Mouse (Mus musculus): Measurements from ENCODE around the gene Odf3. TPM values are rescaled to one million over a fixed set of nuclear protein-coding genes. Genes with fewer than 3 reads are reported as not detected.

The Odf3 gene
- polyA plus RNA-seq (2015; fragmentation: Nextera tagmentation; extraction: Ambion mirVana), result 0.14 TPM in 1 of 2 replicates, not detected in the other

GRCm38 (mm10) chr7:140847755-140848580 is at the start of gene Odf3:
TSS of gene Odf3 (plus strand) at chr7:140847805.

GRCm38 (mm10) chr7:140821653-140822329 is 25.8 kb upstream of the Odf3 start, which contains the start of gene Zfp941:
TSS of gene Zfp941 (minus strand) at chr7:140822178.

DNA sequence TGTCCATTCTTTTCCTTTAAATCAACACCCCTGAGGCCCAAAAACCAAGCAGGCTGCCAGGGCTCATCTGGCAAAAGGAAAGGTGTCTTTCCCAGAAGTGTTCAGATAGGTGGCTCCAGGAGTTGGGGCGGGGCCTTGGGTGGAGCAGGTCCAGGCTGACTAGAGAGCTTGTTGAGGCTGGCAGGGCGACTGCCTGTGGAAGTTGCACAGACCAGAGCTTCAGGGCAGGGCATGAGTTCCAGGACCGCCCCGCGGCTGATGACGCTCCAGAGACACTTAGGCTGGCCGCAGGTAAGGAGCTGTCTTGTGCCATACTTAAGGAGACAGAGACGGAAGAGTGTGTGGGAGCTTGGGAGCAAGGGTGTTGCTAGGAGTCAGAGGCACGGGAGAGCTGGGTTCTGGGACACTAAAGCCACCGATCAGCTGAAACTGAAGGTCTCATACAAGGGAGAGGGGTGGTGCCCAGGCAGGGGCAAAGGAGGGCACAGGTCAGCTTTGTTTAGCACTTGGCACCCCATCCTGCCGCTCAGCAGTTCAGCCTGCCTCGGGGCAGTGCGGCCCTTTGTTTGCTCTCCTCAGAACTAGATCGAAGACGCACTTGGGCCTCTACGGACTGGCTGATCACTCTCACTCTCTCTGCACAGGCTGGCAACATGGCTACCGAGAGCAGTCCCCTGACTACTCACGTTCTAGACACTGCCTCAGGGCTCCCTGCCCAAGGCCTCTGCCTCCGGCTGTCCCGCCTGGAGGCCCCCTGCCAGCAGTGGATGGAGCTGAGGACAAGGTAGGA is 12.4 kb upstream of the Odf3 start, which contains the start of gene Urah:
Gene Urah (plus strand): TSS at position 51 of the 790 bp plus-strand sequence.

GRCm38 (mm10) chr7:140844905-140845665 is 2.5 kb upstream of the Odf3 start, which contains the start of gene Scgb1c1:
TSS of gene Scgb1c1 (plus strand) at chr7:140845547.

DNA sequence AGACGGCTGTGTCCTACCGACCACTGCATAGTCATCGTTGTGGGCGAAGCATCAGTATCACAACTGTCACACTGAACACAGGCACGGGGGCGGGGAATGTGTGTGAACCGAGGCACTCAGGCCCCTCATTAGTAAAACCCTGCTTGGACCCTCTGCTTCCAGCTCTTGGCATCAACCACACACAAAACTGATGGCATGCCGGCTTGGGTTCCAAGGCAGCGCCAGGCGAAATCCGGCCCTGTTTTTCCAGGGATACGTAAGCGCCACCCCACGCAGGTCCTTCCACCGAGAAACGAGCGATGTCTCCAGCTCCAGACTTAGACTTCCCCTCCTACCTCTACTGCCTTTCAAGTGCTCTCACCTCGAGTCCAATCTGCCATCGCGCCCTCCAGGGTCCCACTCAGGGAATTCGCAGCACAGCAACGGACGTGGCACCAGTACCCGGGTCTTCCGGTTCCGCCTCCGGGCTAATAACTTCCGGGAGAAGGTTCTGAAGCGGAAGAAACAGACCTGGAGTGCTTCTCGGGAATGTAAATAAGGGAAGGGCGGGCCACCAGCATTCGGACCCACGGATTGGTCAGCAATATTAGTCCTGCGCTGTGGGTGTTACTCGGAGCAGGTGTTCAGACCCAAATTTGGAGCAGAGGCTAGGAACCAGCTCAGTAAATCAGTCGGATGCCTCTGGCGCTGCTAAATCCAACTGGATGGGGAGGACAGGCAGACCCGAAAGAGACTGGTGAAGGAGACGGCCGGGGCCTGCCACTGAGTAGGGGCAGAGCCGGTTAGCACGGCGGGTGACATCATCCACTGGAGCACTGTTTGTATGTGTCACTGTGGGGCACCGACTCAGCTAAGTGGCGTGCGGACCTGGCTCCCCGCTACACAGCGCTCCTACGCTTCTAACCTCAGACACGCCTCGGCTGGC is 8.5 kb downstream of the Odf3 start, which contains the start of gene Gm45785:
Gene Gm45785 (minus strand): TSS at position 472 of the 925 bp plus-strand sequence.

DNA sequence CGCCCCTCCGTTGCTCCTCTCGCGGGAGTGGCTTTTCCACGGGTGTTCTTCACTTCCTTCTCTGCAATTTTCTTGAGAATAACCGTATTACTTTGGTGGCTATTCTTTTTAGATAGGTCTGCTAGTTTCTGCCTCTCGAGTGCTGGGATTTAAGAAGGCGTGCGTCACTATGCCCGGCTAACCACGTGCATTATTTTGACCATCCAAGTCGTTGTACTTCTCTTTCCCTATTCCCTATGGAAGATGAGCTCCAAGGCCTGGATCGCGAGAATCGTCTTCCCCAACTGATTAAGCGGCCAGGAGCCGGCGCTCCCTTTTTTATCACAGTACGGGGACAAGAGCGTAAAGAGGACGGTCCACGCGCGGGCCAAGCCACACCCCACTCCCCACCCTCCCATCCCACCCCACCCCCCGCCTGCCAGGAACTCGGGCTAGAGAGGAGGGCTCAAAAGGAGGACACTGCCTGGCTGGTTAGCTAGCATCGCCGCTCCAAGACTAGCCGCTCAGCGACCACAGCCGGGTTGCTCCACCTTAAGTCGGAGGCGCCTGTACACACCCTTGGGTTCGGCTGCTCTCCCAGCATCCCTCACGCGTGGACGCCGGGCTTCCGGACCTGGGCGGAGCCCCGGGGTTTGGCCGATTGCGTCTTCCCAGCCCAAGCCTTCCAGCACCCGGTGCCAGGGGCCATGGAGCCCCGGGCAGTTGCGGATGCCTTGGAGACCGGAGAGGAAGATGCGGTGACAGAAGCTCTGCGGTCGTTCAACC is 9.4 kb downstream of the Odf3 start, which contains the start of gene Ric8a:
Gene Ric8a (plus strand): TSS at position 173 of the 765 bp plus-strand sequence.

GRCm38 (mm10) chr7:140857550-140858505 is 10.2 kb downstream of the Odf3 start, which contains the start of gene Bet1l:
TSS of gene Bet1l (minus strand) at chr7:140857577.

DNA sequence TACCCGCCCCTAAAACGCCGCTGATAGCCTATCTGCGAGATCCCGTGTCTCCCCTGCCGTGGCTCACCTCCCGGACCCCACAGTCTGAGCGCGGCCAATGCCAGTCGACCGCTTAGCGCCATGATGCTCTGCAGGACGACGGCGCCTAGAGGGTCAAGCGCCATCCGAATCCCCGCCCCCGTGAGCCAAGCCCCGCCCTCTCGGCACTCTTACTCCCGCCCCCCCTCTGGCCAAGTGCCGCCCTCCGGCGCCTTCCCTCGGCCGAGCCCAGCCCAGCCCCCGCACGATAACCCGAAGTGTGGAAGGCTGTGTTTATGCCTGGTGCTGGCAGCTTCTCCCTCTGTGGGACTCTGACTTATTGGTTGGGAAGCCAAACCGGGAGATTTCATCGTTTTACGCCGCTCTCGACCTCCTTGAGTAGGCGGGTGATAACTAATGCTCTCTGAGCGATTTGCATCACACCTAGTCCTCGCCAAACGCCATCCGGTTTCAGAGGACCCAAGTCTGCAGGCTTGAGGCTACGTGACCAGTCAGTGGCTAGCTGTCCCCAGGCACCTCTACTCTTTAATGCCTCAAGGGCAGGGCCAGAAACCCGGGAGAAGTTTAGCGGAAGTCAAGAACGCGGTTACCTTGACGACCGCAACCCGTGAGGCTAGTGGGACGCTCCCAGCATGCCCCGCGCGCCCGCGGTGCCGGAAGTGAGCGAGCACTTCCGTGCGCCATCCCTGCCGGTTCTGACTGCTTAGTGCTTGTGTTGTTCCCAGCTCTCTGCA is 34.3 kb downstream of the Odf3 start, which contains the start of the genes Psmd13 and Sirt3:
Gene Psmd13 (plus strand): TSS at position 273 of the 773 bp plus-strand sequence.
Gene Sirt3 (minus strand): TSS at position 614 of the 773 bp plus-strand sequence.

GRCm38 (mm10) chr7:140900220-140900619 is 52.6 kb downstream of the Odf3 start, which contains the start of gene Cox8b:
TSS of gene Cox8b (minus strand) at chr7:140900446.

Other genes with a start within 250 kb of the Odf3 start
- gene Olfr46, start 246.5 kb upstream of the Odf3 start, polyA plus RNA-seq (2015; fragmentation: Nextera tagmentation; extraction: Ambion mirVana), result not detected in 2 replicates
- not detected in 2 replicates for gene Olfr61, start 218.8 kb upstream of the Odf3 start, polyA plus RNA-seq (2015; fragmentation: Nextera tagmentation; extraction: Ambion mirVana)
- not detected in 2 replicates for gene Olfr53, start 201.4 kb upstream of the Odf3 start, polyA plus RNA-seq (2015; fragmentation: Nextera tagmentation; extraction: Ambion mirVana)
- not detected in 2 replicates for gene Olfr539, start 187.9 kb upstream of the Odf3 start, polyA plus RNA-seq (2015; fragmentation: Nextera tagmentation; extraction: Ambion mirVana)
- not detected in 2 replicates for gene Olfr45, start 165.9 kb upstream of the Odf3 start, polyA plus RNA-seq (2015; fragmentation: Nextera tagmentation; extraction: Ambion mirVana)
- not detected in 2 replicates for gene Olfr541, start 150.5 kb upstream of the Odf3 start, polyA plus RNA-seq (2015; fragmentation: Nextera tagmentation; extraction: Ambion mirVana)
- 0.25 and 0.75 TPM in 2 replicates for gene Cyp2e1, start 84.1 kb upstream of the Odf3 start, polyA plus RNA-seq (2015; fragmentation: Nextera tagmentation; extraction: Ambion mirVana)
- 0.19 and 0.25 TPM in 2 replicates for gene Syce1, start 60.0 kb upstream of the Odf3 start, polyA plus RNA-seq (2015; fragmentation: Nextera tagmentation; extraction: Ambion mirVana)
- 0.55 and 0.98 TPM in 2 replicates for gene Zfp941, start 25.6 kb upstream of the Odf3 start, polyA plus RNA-seq (2015; fragmentation: Nextera tagmentation; extraction: Ambion mirVana)
- gene Urah, start 12.8 kb upstream of the Odf3 start, polyA plus RNA-seq (2015; fragmentation: Nextera tagmentation; extraction: Ambion mirVana), result 9.5 and 11.1 TPM in 2 replicates
- gene Scgb1c1, start 2.3 kb upstream of the Odf3 start, polyA plus RNA-seq (2015; fragmentation: Nextera tagmentation; extraction: Ambion mirVana), result not detected in 2 replicates
- gene Gm45785, start 8.5 kb downstream of the Odf3 start, polyA plus RNA-seq (2015; fragmentation: Nextera tagmentation; extraction: Ambion mirVana), result not detected in 2 replicates
- gene Ric8a, start 9.2 kb downstream of the Odf3 start, polyA plus RNA-seq (2015; fragmentation: Nextera tagmentation; extraction: Ambion mirVana), result 50.8 and 53.1 TPM in 2 replicates
- 39.9 and 50.6 TPM in 2 replicates for gene Bet1l, start 9.8 kb downstream of the Odf3 start, polyA plus RNA-seq (2015; fragmentation: Nextera tagmentation; extraction: Ambion mirVana)
- gene Psmd13, start 34.2 kb downstream of the Odf3 start, polyA plus RNA-seq (2015; fragmentation: Nextera tagmentation; extraction: Ambion mirVana), result 160 and 172 TPM in 2 replicates
- 16.6 and 18.1 TPM in 2 replicates for gene Sirt3, start 34.5 kb downstream of the Odf3 start, polyA plus RNA-seq (2015; fragmentation: Nextera tagmentation; extraction: Ambion mirVana)
- gene Cox8b, start 52.6 kb downstream of the Odf3 start, polyA plus RNA-seq (2015; fragmentation: Nextera tagmentation; extraction: Ambion mirVana), result 0.43 and 0.74 TPM in 2 replicates
- gene Nlrp6, start 73.1 kb downstream of the Odf3 start, polyA plus RNA-seq (2015; fragmentation: Nextera tagmentation; extraction: Ambion mirVana), result 0.08 and 0.22 TPM in 2 replicates
- gene Pgghg, start 93.6 kb downstream of the Odf3 start, polyA plus RNA-seq (2015; fragmentation: Nextera tagmentation; extraction: Ambion mirVana), result 17.1 and 17.4 TPM in 2 replicates
- 1.1 and 1.4 TPM in 2 replicates for gene Ifitm5, start 102.5 kb downstream of the Odf3 start, polyA plus RNA-seq (2015; fragmentation: Nextera tagmentation; extraction: Ambion mirVana)
- 0.60 and 0.79 TPM in 2 replicates for gene Gm45717, start 108.1 kb downstream of the Odf3 start, polyA plus RNA-seq (2015; fragmentation: Nextera tagmentation; extraction: Ambion mirVana)
- 1,342 and 1,631 TPM in 2 replicates for gene Ifitm2, start 108.2 kb downstream of the Odf3 start, polyA plus RNA-seq (2015; fragmentation: Nextera tagmentation; extraction: Ambion mirVana)
- gene Ifitm1, start 119.4 kb downstream of the Odf3 start, polyA plus RNA-seq (2015; fragmentation: Nextera tagmentation; extraction: Ambion mirVana), result 156 and 219 TPM in 2 replicates
- gene Ifitm3, start 163.0 kb downstream of the Odf3 start, polyA plus RNA-seq (2015; fragmentation: Nextera tagmentation; extraction: Ambion mirVana), result 730 and 992 TPM in 2 replicates
- 0.67 and 3.1 TPM in 2 replicates for gene Ifitm6, start 170.1 kb downstream of the Odf3 start, polyA plus RNA-seq (2015; fragmentation: Nextera tagmentation; extraction: Ambion mirVana)
- gene Gm17387, start 181.3 kb downstream of the Odf3 start, polyA plus RNA-seq (2015; fragmentation: Nextera tagmentation; extraction: Ambion mirVana), result not detected in 2 replicates
- gene B4galnt4, start 213.3 kb downstream of the Odf3 start, polyA plus RNA-seq (2015; fragmentation: Nextera tagmentation; extraction: Ambion mirVana), result 0.25 and 0.40 TPM in 2 replicates
- gene Pkp3, start 230.4 kb downstream of the Odf3 start, polyA plus RNA-seq (2015; fragmentation: Nextera tagmentation; extraction: Ambion mirVana), result 29.1 and 32.9 TPM in 2 replicates